Mouse (Mus musculus) embryonic facial prominence, embryonic 13.5 days (tissue): ENCODE results near the gene Abcf2. TPM values are rescaled to one million over a fixed set of nuclear protein-coding genes. Genes with fewer than 3 reads are reported as not detected.

Source experiments
- ATAC-seq: fragments of 200-750 bp; cut with Nextera tagmentation; 2 replicates; pipeline ENCODE4 v1.8.0; 2017; ENCODE audit warnings: low read depth; ENCODE audit not compliant: insufficient number of reproducible peaks, insufficient read depth, low FRiP score, low TSS enrichment
- H3K27ac ChIP-seq: fragments of 300-500 bp; sonication (generic); 2 replicates; pipeline ENCODE4 v1.5.1; 2015; ENCODE audit warnings: moderate library complexity, mild to moderate bottlenecking, inconsistent platforms
- H3K27me3 ChIP-seq: fragments of 300-500 bp; sonication (generic); 2 replicates; pipeline ENCODE4 v1.6.1; 2015; ENCODE audit warnings: mild to moderate bottlenecking, inconsistent platforms
- H3K36me3 ChIP-seq: fragments of 300-500 bp; sonication (generic); 2 replicates; pipeline ENCODE4 v1.6.1; 2015; ENCODE audit warnings: mild to moderate bottlenecking, inconsistent platforms
- H3K4me1 ChIP-seq: fragments of 300-500 bp; sonication (generic); 2 replicates; pipeline ENCODE4 v1.6.1; 2015; ENCODE audit warnings: inconsistent platforms
- H3K4me2 ChIP-seq: fragments of 300-500 bp; sonication (generic); 2 replicates; pipeline ENCODE4 v1.6.1; 2015; ENCODE audit warnings: moderate library complexity, mild to moderate bottlenecking, inconsistent platforms
- H3K4me3 ChIP-seq: fragments of 300-500 bp; sonication (generic); 2 replicates; pipeline ENCODE4 v1.5.1; 2015; ENCODE audit warnings: mild to moderate bottlenecking, inconsistent platforms
- H3K9ac ChIP-seq: fragments of 300-500 bp; sonication (generic); 2 replicates; pipeline ENCODE4 v1.6.1; 2015; ENCODE audit warnings: mild to moderate bottlenecking, inconsistent platforms
- H3K9me3 ChIP-seq: fragments of 300-500 bp; sonication (generic); 2 replicates; pipeline ENCODE4 v1.6.1; 2016; ENCODE audit warnings: inconsistent platforms
- WGBS: fragments of 180-500 bp; shearing (Covaris S2); methylation state at CpG from one replicate; pipeline ENCODE4 v1.1.7; 2015; ENCODE audit warnings: mixed read lengths; 5-methylcytosine and 5-hydroxymethylcytosine counted together
- polyA plus RNA-seq: library from polyadenylated mRNA; unstranded; fragments of >200 nt; fragmentation: Nextera tagmentation; extraction: Ambion mirVana; gene quantifications from 2 replicates; pipeline ENCODE4 v1.2.1, GENCODE M21; 2015

Abcf2 gene
- polyA plus RNA-seq, 1 experiment from 2014 or later: 115 TPM

- H3K4me3 ChIP-seq: no peak overlapping the region
- no peak for ATAC-seq
- peaks cover 16% of the 10 kb centered on the region for H3K4me1 ChIP-seq
- no peaks in the 10 kb centered on the region for H3K9me3 ChIP-seq
- H3K36me3 ChIP-seq: no peaks in the 10 kb centered on the region
- peaks cover 21% of the 10 kb centered on the region; the same call in 1 of the 2 replicates for H3K27me3 ChIP-seq
- H3K27ac ChIP-seq: no peak overlapping the region
- no peak overlapping the region for H3K9ac ChIP-seq
- WGBS: 75% methylated on average over 5 of the region's 5 CpGs
- no peak overlapping the region for H3K4me2 ChIP-seq
These were observed 40.8 kb downstream of the Abcf2 start for GRCm38 (mm10) chr5:24536511-24536910.

DNA sequence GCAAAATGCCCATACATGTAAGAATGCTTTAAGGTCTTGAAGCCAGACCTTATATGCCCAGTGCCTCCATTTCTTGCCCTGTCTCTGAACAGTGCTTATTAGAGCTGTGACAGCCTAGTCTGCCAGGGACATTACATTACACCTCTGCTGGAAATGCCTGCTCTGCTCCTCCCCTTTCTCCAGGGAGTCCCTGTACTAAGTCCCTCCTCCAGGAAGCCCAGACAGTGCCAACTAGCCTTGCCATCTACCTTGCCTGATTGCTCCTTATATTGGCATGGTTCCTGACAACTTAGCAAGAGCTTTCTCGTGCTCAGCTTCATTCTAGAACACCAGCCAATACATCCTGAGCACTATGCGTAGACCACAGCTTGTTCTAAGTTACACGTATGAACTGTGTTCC lies 41.5 kb downstream of the Abcf2 start:
- Histone ChIP-seq H3K36me3 (no peaks in the 10 kb centered on the region), H3K9me3 (no peaks in the 10 kb centered on the region), H3K27me3 (peaks cover 27% of the 10 kb centered on the region), H3K4me2 (no peak overlapping the region), H3K4me1 (peaks cover 8% of the 10 kb centered on the region), H3K9ac (no peak overlapping the region), H3K4me3 (no peak overlapping the region), H3K27ac (no peak overlapping the region)
- no peak for ATAC-seq
- 78% methylated on average over 3 of the region's 3 CpGs for WGBS

GRCm38 (mm10) chr5:24534292-24534691 lies 43.0 kb downstream of the Abcf2 start:
- WGBS: 53% methylated on average over 5 of the region's 5 CpGs
- no peak for ATAC-seq
- peaks cover 40% of the 10 kb centered on the region for H3K27me3 ChIP-seq
- H3K4me1 ChIP-seq: peaks cover 6% of the 10 kb centered on the region; the same call in 1 of the 2 replicates
- H3K9me3 ChIP-seq: no peaks in the 10 kb centered on the region
- no peak overlapping the region for H3K4me2 ChIP-seq
- no peak overlapping the region for H3K4me3 ChIP-seq
- H3K36me3 ChIP-seq: no peaks in the 10 kb centered on the region
- no peak overlapping the region for H3K27ac ChIP-seq
- no peak overlapping the region for H3K9ac ChIP-seq

GRCm38 (mm10) chr5:24533391-24533790 lies 43.9 kb downstream of the Abcf2 start:
- H3K4me1 ChIP-seq: peaks cover 6% of the 10 kb centered on the region; the same call in 1 of the 2 replicates
- H3K9ac ChIP-seq: no peak overlapping the region
- no peaks in the 10 kb centered on the region for H3K9me3 ChIP-seq
- WGBS: 41% methylated on average over 11 of the region's 11 CpGs
- H3K4me3 ChIP-seq: no peak overlapping the region
- no peak overlapping the region for H3K4me2 ChIP-seq
- no peak for ATAC-seq
- no peaks in the 10 kb centered on the region for H3K36me3 ChIP-seq
- H3K27me3 ChIP-seq: peaks cover 49% of the 10 kb centered on the region
- no peak overlapping the region for H3K27ac ChIP-seq

GRCm38 (mm10) chr5:24530042-24530689 lies 47.1 kb downstream of the Abcf2 start:
- no peak overlapping the region for H3K4me3 ChIP-seq
- H3K4me2 ChIP-seq: no peak overlapping the region
- peak; percentile 50; the same call in 1 of the 2 replicates for ATAC-seq

GRCm38 (mm10) chr5:24527780-24528179 lies 49.5 kb downstream of the Abcf2 start:
- Histone ChIP-seq H3K9me3 (no peaks in the 10 kb centered on the region), H3K4me3 (no peak overlapping the region), H3K27me3 (peaks cover 91% of the 10 kb centered on the region), H3K36me3 (no peaks in the 10 kb centered on the region), H3K4me1 (peaks cover 21% of the 10 kb centered on the region), H3K4me2 (no peak overlapping the region), H3K27ac (no peak overlapping the region), H3K9ac (no peak overlapping the region)
- WGBS: 12% methylated on average over 6 of the region's 6 CpGs
- no peak for ATAC-seq

More at GRCm38 (mm10) chr5:24530042-24530689, 47.1 kb downstream of the Abcf2 start:
- Histone ChIP-seq H3K9ac (no peak overlapping the region), H3K27ac (no peak overlapping the region), H3K4me1 (peaks cover 21% of the 10 kb centered on the region), H3K9me3 (no peaks in the 10 kb centered on the region), H3K36me3 (no peaks in the 10 kb centered on the region), H3K27me3 (peaks cover 76% of the 10 kb centered on the region)
- 19% methylated on average over 24 of the region's 24 CpGs for WGBS

DNA sequence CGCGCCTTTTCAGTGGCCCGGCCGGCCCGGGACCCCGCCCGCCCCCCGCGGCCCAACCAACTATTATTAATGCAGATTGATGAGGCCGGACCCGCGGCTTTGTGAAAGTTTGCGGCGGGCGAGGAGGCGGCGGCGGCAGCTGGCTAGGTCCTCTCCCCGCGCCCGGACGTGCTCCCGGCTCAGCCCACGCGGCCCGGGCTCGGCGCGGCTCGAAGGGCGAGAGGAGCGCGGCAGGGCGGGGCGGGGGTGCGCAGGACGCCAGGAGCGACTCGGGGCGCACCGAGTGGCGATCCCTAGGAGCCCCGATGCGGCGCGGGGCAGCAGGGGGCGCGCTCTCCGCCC lies 50.4 kb downstream of the Abcf2 start, which contains the start of gene Gbx1:
Gene Gbx1 (minus strand): TSS at position 314 of the 342 bp plus-strand sequence.
- under 1% methylated on average over 39 of the region's 49 CpGs for WGBS
- no peak within 1 kb of the TSS for H3K27ac ChIP-seq
- peak within 1 kb of the TSS; percentile 44; the same call in 1 of the 2 replicates for H3K9ac ChIP-seq
- peaks cover 97% of the 10 kb centered on the region for H3K27me3 ChIP-seq
- peak within 1 kb of the TSS; percentile 76 for H3K4me2 ChIP-seq
- peaks cover 21% of the 10 kb centered on the region for H3K4me1 ChIP-seq
- H3K9me3 ChIP-seq: no peaks in the 10 kb centered on the region
- peak within 1 kb of the TSS; percentile 46 for H3K4me3 ChIP-seq
- no peaks in the 10 kb centered on the region for H3K36me3 ChIP-seq
- ATAC-seq: no peak

DNA sequence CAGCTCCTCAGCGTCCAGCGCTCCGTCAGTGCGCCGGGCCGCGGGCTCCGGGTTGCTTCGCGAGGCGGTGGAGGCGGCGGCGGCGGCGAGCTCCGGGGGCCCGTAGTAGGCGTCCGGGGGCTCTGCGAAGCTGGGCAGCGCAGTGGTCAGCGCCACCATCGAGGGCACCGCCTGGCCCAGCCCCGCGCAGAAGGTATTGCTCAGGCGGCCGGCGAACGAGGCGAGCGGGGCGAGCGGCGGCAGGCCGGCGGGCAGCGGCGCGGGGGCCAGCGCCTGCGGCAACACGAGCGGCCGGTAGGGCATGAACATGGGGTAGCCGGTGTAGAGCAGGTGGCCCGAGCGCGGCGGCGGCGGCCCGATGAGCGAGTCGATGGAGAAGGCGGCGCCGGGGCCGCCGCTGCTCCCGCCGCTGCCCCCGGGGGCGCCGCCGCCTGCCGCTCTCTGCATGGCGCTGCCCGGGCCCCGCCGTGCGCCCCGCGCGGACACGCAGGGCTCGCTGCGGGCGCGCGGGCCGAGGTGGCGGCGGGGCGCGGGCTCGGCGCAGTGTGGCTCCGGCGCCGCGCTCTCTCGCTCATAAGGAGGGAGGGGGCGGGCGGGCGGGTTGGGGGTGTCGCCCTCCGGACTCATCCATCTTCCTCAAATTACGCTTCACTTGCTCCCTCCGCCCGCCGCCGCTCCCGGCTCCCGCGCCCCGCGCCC lies 50.9 kb downstream of the Abcf2 start:
- Histone ChIP-seq H3K4me3 (peak overlapping the region; percentile 46), H3K9ac (peak overlapping the region; percentile 44; the same call in 1 of the 2 replicates), H3K27ac (no peak overlapping the region), H3K9me3 (no peaks in the 10 kb centered on the region), H3K36me3 (no peaks in the 10 kb centered on the region), H3K4me2 (peak overlapping the region; percentile 76), H3K4me1 (peaks cover 21% of the 10 kb centered on the region), H3K27me3 (peaks cover 97% of the 10 kb centered on the region)
- ATAC-seq: no peak
- WGBS: under 1% methylated on average over 60 of the region's 109 CpGs

- Histone ChIP-seq H3K9me3 (no peaks in the 10 kb centered on the region), H3K4me3 (peak overlapping the region; percentile 46), H3K27me3 (peaks cover 93% of the 10 kb centered on the region), H3K4me2 (peak overlapping the region; percentile 76), H3K36me3 (no peaks in the 10 kb centered on the region), H3K4me1 (peaks cover 20% of the 10 kb centered on the region), H3K9ac (peak overlapping the region; percentile 44; the same call in 1 of the 2 replicates), H3K27ac (no peak overlapping the region)
- 3% methylated on average over 34 of the region's 34 CpGs for WGBS
- no peak for ATAC-seq
These were observed 51.7 kb downstream of the Abcf2 start for GRCm38 (mm10) chr5:24525360-24526189.

- H3K9ac ChIP-seq: no peak overlapping the region
- no peak overlapping the region for H3K27ac ChIP-seq
- H3K4me2 ChIP-seq: no peak overlapping the region
- WGBS: 6% methylated on average over 4 of the region's 4 CpGs
- no peaks in the 10 kb centered on the region for H3K36me3 ChIP-seq
- peaks cover 94% of the 10 kb centered on the region for H3K27me3 ChIP-seq
- no peak for ATAC-seq
- no peak overlapping the region for H3K4me3 ChIP-seq
- H3K4me1 ChIP-seq: peaks cover 15% of the 10 kb centered on the region
- no peaks in the 10 kb centered on the region for H3K9me3 ChIP-seq
These were observed 52.7 kb downstream of the Abcf2 start for GRCm38 (mm10) chr5:24524522-24524921.

DNA sequence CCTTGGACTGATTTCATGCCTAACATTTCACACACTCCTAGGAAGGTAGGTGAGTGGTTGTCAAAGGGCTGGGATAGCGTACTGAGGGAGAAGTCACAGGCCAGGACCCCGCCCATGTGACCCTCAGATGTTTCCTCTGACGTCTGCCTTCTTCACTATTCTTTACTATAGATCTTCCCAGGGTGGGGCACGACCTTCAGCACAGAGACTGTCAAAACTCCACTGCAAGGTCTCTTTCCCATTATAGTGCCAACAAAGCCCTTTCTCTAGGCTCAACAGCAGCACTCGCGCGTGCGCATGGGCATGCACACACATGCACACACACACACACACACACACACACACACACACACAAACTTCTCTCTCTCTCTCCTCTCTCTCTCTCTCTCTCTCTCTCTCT lies 53.5 kb downstream of the Abcf2 start:
- Histone ChIP-seq H3K4me2 (no peak overlapping the region), H3K4me1 (peaks cover 15% of the 10 kb centered on the region)
- 40% methylated on average over 8 of the region's 8 CpGs for WGBS

More for the DNA sequence above, 53.5 kb downstream of the Abcf2 start:
- H3K4me3 ChIP-seq: no peak overlapping the region
- H3K9ac ChIP-seq: no peak overlapping the region
- no peak overlapping the region for H3K27ac ChIP-seq
- no peaks in the 10 kb centered on the region for H3K36me3 ChIP-seq
- peaks cover 91% of the 10 kb centered on the region for H3K27me3 ChIP-seq
- no peak for ATAC-seq
- H3K9me3 ChIP-seq: no peaks in the 10 kb centered on the region
